ENCODE assay signal across 8 mouse cellular contexts in the genomic region with DNA sequence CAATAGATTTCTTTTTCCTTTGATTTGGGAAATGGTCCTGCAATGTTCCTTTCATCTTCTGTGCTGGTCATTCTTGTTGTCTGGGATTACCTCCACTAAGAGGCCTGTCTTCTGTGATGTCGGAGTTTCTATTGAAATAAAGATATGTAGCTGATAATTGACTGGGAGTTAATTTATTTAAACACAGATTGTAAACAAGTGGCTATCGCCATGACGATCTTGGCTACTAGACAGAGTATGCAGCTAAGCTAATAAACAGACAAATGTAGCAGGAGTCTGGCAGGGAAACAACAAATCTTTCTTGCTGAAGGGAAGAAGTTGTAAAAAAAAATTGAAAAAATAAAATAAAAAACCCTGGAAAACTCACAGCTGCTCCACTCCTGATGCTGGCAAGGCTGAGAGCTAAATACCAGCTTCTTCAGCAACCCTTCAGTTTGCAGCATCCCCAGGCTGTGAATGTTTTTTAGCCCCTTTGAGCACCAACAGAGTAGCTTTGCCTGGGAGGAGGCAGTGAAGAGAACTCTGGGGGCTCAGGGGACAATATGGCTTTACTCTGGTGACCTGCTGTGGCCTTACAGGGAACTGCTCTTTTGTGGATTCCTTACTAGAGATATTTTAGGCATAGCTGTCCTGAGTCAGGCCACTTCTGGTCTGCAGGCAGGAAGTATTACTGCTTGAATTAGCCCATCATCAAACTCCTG.
DNase-seq lines count a peak whose midpoint lies in the region; ATAC-seq lines count a peak whose summit lies in the region.

No protein-coding gene starts in this region.

- H3K27ac ChIP-seq in forebrain, embryonic 11.5 days (ENCODE audit: low read depth, low read length): no peak overlapping the region
- H3K27ac ChIP-seq in intestine, embryonic 16.5 days (ENCODE audit: low read length): no peak overlapping the region

- no peaks in the 10 kb centered on the region for H3K4me1 ChIP-seq in forebrain, embryonic 11.5 days (replicated peaks; ENCODE audit: control insufficient read depth, insufficient read depth, low read length)
- H3K4me1 ChIP-seq in intestine, embryonic 16.5 days (ENCODE audit: control insufficient read depth, insufficient read depth, low read length): 0 out of 2 replicates have a peak, but pooled peaks cover 2% of the 10 kb centered on the region

- peak; percentile 11 for DNase-seq in layer of hippocampus, adult 11-12 months (ENCODE audit: low spot score)
- no peak for DNase-seq in layer of hippocampus, adult 9-10 months (ENCODE audit: low spot score)
- DNase-seq in NIH3T3 (ENCODE audit: low read depth): peak; percentile 33
- no peak for DNase-seq in forebrain, embryonic 11.5 days (ENCODE audit: low spot score)
- DNase-seq in right cerebral cortex, postnatal 4 days: no peak
- DNase-seq in adrenal gland, postnatal 10 days: no peak

- no peaks in the 10 kb centered on the region for H3K27me3 ChIP-seq in forebrain, embryonic 11.5 days (ENCODE audit: control insufficient read depth, insufficient read depth, low read length)
- H3K27me3 ChIP-seq in intestine, embryonic 16.5 days (replicated peaks; ENCODE audit: control insufficient read depth, insufficient read depth, low read length): no peaks in the 10 kb centered on the region

- H3K4me3 ChIP-seq in forebrain, embryonic 11.5 days (ENCODE audit: low read depth, low read length): no peak overlapping the region
- H3K4me3 ChIP-seq in intestine, embryonic 16.5 days (ENCODE audit: low read length): no peak overlapping the region

- H3K9ac ChIP-seq in forebrain, embryonic 11.5 days (ENCODE audit: low read length): no peak overlapping the region
- no peak overlapping the region for H3K9ac ChIP-seq in intestine, embryonic 16.5 days (ENCODE audit: low read depth, low read length)

- 12% methylated on average over 3 of the region's 3 CpGs for WGBS in forebrain, embryonic 11.5 days
- WGBS in intestine, embryonic 16.5 days: 23% methylated on average over 3 of the region's 3 CpGs

- no peaks in the 10 kb centered on the region for H3K36me3 ChIP-seq in forebrain, embryonic 11.5 days (ENCODE audit: control insufficient read depth, insufficient read depth, low read length)
- no peaks in the 10 kb centered on the region for H3K36me3 ChIP-seq in intestine, embryonic 16.5 days (ENCODE audit: control insufficient read depth, insufficient read depth, low read length)

- no peak overlapping the region for H3K4me2 ChIP-seq in forebrain, embryonic 11.5 days (ENCODE audit: low read depth, low read length, severe bottlenecking)
- H3K4me2 ChIP-seq in intestine, embryonic 16.5 days (ENCODE audit: low read depth, low read length): no peak overlapping the region

- peak; percentile 54 for ATAC-seq in forebrain, embryonic 11.5 days (replicated peaks; ENCODE audit: low FRiP score)
- 0 out of 2 replicates have a peak, but pooled peaks have one; percentile 16 for ATAC-seq in intestine, embryonic 16.5 days
- peak; percentile 60 for ATAC-seq in megakaryocyte progenitor cell, adult 5-6 weeks (replicated peaks; ENCODE audit: poor library complexity)

- no peaks in the 10 kb centered on the region for H3K9me3 ChIP-seq in forebrain, embryonic 11.5 days (ENCODE audit: control insufficient read depth, low read length)
- H3K9me3 ChIP-seq in intestine, embryonic 16.5 days (ENCODE audit: control insufficient read depth, low read length): no peaks in the 10 kb centered on the region

Comparison
In these comparisons a context has a peak if more than half of its experiments do, and no peak if none do; other contexts are left out.
1. DNase-seq: peak in layer of hippocampus, adult 11-12 months (single experiment) and NIH3T3 (single experiment); none in layer of hippocampus, adult 9-10 months (single experiment), forebrain, embryonic 11.5 days (single experiment), right cerebral cortex, postnatal 4 days (single experiment) and adrenal gland, postnatal 10 days (single experiment).
2. Peak in every context shown above with its lines, with median percentiles within 50 percentile points of each other: ATAC-seq.